Mouse (Mus musculus) liver, postnatal 0 days (tissue): ENCODE measurements around the gene Psmc3ip.

Experiments
- CTCF ChIP-seq: sonication (generic); IDR thresholded peaks from 2 replicates; pipeline ENCODE4 v1.5.1; 2016; ENCODE audit warnings: antibody characterized with exemption, low read depth
- EP300 ChIP-seq: IDR thresholded peaks from 2 replicates; pipeline ENCODE4 v1.6.1; 2016; ENCODE audit warnings: antibody characterized with exemption, low read depth, mild to moderate bottlenecking

GRCm38 (mm10) chr11:101109351-101109750 is 14.1 kb upstream of the Psmc3ip start:
- TF ChIP-seq EP300 (no peak), CTCF (no peak)
